Mouse (Mus musculus) spleen, adult 2 months (tissue): ENCODE measurements at regions not wholly inside any gene's neighbourhood (a gene's known extent, or its start where the extent isn't known, plus 50 kb on each side); places are given as distances from the start of the nearest gene placed in this dataset.

Experiments used
- CTCF ChIP-seq: fragments of 200-500 bp; IDR thresholded peaks from 2 replicates; pipeline ENCODE4 v1.5.1; 2011; ENCODE audit warnings: mild to moderate bottlenecking, inconsistent platforms; ENCODE audit not compliant: insufficient read depth, insufficient read length, insufficient replicate concordance; ENCODE audit errors: extremely low read depth
- POLR2A ChIP-seq: fragments of 200-500 bp; IDR thresholded peaks from 2 replicates; pipeline ENCODE4 v1.6.1; 2011; ENCODE audit warnings: low read depth, low read length, inconsistent platforms

DNA sequence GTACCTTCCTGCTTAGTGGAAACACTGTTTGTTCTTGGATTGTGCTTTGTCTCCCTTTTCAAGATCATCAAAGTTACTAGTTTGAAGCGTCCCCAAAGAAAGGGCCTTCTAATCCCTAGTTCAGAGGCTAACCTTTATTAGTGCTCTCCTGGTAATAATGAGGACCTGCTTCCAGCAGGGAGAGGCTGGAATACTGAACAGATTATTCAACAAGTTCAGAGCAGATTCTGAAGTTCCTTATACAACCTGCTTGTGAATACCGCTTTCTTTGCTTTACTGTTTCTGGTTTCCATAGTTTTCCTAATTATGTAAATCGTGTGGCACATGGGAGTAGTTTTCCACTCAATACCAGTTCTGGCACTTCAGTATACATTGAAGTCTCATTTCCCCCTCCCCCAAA lies 75.2 kb upstream of the Dnajc24 start:
- TF ChIP-seq POLR2A (no peak), CTCF (no peak)
